Mouse (Mus musculus) C2C12 (cell line): Measurements from ENCODE around the gene Il11ra2. TPM values are rescaled to one million over a fixed set of nuclear protein-coding genes. Genes with fewer than 3 reads are reported as not detected.

Experiments
- polyA plus RNA-seq: library from polyadenylated mRNA; unstranded; fragments of >200 nt; fragmentation: generic; extraction: Trizol; gene quantifications from one replicate; pipeline ENCODE4 v1.2.1, GENCODE M21; 2012; ENCODE audit warnings: missing spikeins

The Il11ra2 gene
- polyA plus RNA-seq, 1 experiment, result not detected

Other genes starting within 250 kb of the Il11ra2 start
- gene Gm21586, start 222.5 kb downstream of the Il11ra2 start, polyA plus RNA-seq, result not detected
- not detected for gene Gm2163, start 195.1 kb downstream of the Il11ra2 start, polyA plus RNA-seq
- gene Fam205a2, start 133.7 kb downstream of the Il11ra2 start, polyA plus RNA-seq, result not detected
- not detected for gene Gm10591, start 49.7 kb downstream of the Il11ra2 start, polyA plus RNA-seq
- not detected for gene Gm2564, start 32.2 kb downstream of the Il11ra2 start, polyA plus RNA-seq
- not detected for gene Ccl27b, start 6.6 kb downstream of the Il11ra2 start, polyA plus RNA-seq
- gene 4930578G10Rik, start 73.7 kb upstream of the Il11ra2 start, polyA plus RNA-seq, result not detected
- gene Ccl19, start 94.7 kb upstream of the Il11ra2 start, polyA plus RNA-seq, result not detected
- gene Ccl21a, start 112.1 kb upstream of the Il11ra2 start, polyA plus RNA-seq, result not detected
- not detected for gene Fam205a1, start 192.0 kb upstream of the Il11ra2 start, polyA plus RNA-seq
- gene Gm12394, start 194.9 kb upstream of the Il11ra2 start, polyA plus RNA-seq, result not detected
- gene Fam205c, start 212.3 kb upstream of the Il11ra2 start, polyA plus RNA-seq, result not detected